Mouse (Mus musculus) spleen, adult 12 weeks (tissue): ENCODE measurements at regions not wholly inside any gene's neighbourhood (a gene's known extent, or its start where the extent isn't known, plus 50 kb on each side); places are given as distances from the start of the nearest gene placed in this dataset.

Experiments
- DNase-seq: peaks from one replicate; pipeline ENCODE4 v3.0.0; 2022; ENCODE audit warnings: low spot score

- DNase-seq: no peak
These were observed 52.8 kb upstream of the Dmrtb1 start for GRCm38 (mm10) chr4:107736866-107737265.

GRCm38 (mm10) chr4:107737907-107738306, 53.9 kb upstream of the Dmrtb1 start:
- DNase-seq: peak; percentile 68

- no peak for DNase-seq
These were observed 54.7 kb upstream of the Dmrtb1 start for GRCm38 (mm10) chr4:107738776-107739175.

GRCm38 (mm10) chr4:107739789-107740405, 55.9 kb upstream of the Dmrtb1 start:
- DNase-seq: no peak

- DNase-seq: no peak
These were observed 58.4 kb upstream of the Lrp8 start for GRCm38 (mm10) chr4:107743646-107744045.

- DNase-seq: no peak
These were observed 55.7 kb upstream of the Lrp8 start for GRCm38 (mm10) chr4:107746366-107746765.

- no peak for DNase-seq
These were observed 55.1 kb upstream of the Lrp8 start for GRCm38 (mm10) chr4:107746923-107747431.

- no peak for DNase-seq
These were observed 54.6 kb upstream of the Lrp8 start for GRCm38 (mm10) chr4:107747454-107747853.

- DNase-seq: no peak
These were observed 54.0 kb upstream of the Lrp8 start for GRCm38 (mm10) chr4:107747907-107748628.

GRCm38 (mm10) chr4:107749045-107749444, 53.0 kb upstream of the Lrp8 start:
- DNase-seq: no peak

GRCm38 (mm10) chr4:107750017-107750416, 52.0 kb upstream of the Lrp8 start:
- no peak for DNase-seq
